Mouse (Mus musculus): ENCODE measurements at regions not wholly inside any gene's neighbourhood (a gene's known extent, or its start where the extent isn't known, plus 50 kb on each side); places are given as distances from the start of the nearest gene placed in this dataset.

DNA sequence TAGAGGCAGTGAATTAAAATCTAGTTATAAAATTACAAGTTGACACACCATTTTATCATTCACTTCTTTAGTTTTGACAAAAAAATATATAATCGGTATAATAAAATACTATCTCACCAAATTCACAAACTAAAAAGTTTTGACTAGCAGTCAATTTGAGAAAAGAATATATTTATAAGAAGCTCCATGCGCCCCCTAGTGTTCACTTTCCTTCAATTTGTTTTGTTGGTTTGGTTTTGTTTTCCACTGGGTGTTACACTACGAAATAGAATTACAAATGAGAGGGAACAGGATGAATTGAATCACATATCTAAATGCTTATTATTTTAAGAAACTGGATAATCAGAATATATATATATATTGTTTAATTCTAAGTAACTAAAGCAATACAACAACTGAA is 159.1 kb upstream of the B430218F22Rik start:
- dilution Hi-C loops (cut with MboI; ENCODE audit: extremely low pct_ligation_motif_present, extremely low pct_unique_long_range_greater_than_20kb, low sequenced_read_pairs) (no loop called here), in situ Hi-C loops (cut with MboI; ENCODE audit: low pct_ligation_motif_present, low pct_unique_long_range_greater_than_20kb, low sequenced_read_pairs) (no loop called here)
- H3K4me1 ChIP-seq (ENCODE audit: control insufficient read depth in 1 of 2, insufficient read depth in 2 of 2) = no peaks in the 10 kb centered on the region
- TF ChIP-seq RAD21 (IDR thresholded peaks at IDR 0.05; ENCODE audit: low read depth, low read length) = peak; percentile 46
- TF ChIP-seq CTCF (conservative IDR thresholded peaks at IDR 0.05 in 1 of 2, IDR thresholded peaks at IDR 0.05 in 1 of 2; ENCODE audit: low read depth in 2 of 2, low read length in 2 of 2) = peak in 1 of 2 experiments; percentile 66; a peak in 2 of 4 replicates
- TF ChIP-seq SMC3 (IDR thresholded peaks at IDR 0.05; ENCODE audit: low read depth, low read length) = peak; percentile 36
- no peak for TF ChIP-seq ZMIZ1 (IDR thresholded peaks at IDR 0.05; ENCODE audit: low read depth, low read length)
- DNase-seq (ENCODE audit: extremely low read depth) = peak; percentile 57
- no peaks in the 10 kb centered on the region for H3K27me3 ChIP-seq (replicated peaks)
- H3K79me2 ChIP-seq (replicated peaks; ENCODE audit: control insufficient read depth, extremely low read depth, insufficient read depth, poor library complexity, severe bottlenecking) = no peaks in the 10 kb centered on the region
- H3K36me3 ChIP-seq (replicated peaks in 1 of 2; ENCODE audit: control insufficient read depth in 1 of 2, insufficient read depth in 1 of 2, low read length in 1 of 2) = no peaks in the 10 kb centered on the region
- H3K4me2 ChIP-seq (ENCODE audit: insufficient read depth, low read depth, poor library complexity, severe bottlenecking) = no peak overlapping the region
- H3K9ac ChIP-seq (ENCODE audit: insufficient read depth, low read depth) = no peak overlapping the region
- no peak overlapping the region for H3K4me3 ChIP-seq (replicated peaks in 1 of 3; ENCODE audit: low read depth in 2 of 3, low read length in 2 of 3, poor library complexity in 1 of 3)
- no peaks in the 10 kb centered on the region for H3K9me3 ChIP-seq (replicated peaks; ENCODE audit: low read length)
- H3K27ac ChIP-seq (ENCODE audit: insufficient read depth, low read depth) = no peak overlapping the region

DNA sequence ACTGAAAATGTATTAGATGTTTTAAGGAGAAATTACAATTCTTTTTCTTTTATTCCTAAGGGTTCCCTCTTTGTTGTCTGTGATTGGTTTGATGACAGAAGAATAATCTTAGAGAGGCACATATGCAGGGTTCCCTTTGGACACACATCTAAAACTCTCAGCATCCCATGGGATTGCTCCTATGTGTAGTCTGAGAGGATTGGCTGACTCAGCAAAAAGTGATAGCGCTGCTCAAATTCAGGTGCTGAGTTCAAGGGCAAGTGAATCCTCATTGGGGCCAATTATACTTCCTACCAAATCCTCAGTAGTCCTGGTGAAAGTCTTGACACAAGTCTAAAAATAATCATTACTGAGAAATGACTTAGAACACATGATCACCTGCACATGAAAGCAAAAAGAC is 148.5 kb upstream of the B430218F22Rik start:
- Histone ChIP-seq H3K36me3 (replicated peaks in 1 of 2; ENCODE audit: control insufficient read depth in 1 of 2, insufficient read depth in 1 of 2, low read length in 1 of 2) (no peaks in the 10 kb centered on the region), H3K79me2 (replicated peaks; ENCODE audit: control insufficient read depth, extremely low read depth, insufficient read depth, poor library complexity, severe bottlenecking) (no peaks in the 10 kb centered on the region), H3K9ac (ENCODE audit: insufficient read depth, low read depth) (no peak overlapping the region), H3K4me3 (replicated peaks in 1 of 3; ENCODE audit: low read depth in 2 of 3, low read length in 2 of 3, poor library complexity in 1 of 3) (no peak overlapping the region), H3K4me2 (ENCODE audit: insufficient read depth, low read depth, poor library complexity, severe bottlenecking) (no peak overlapping the region), H3K27ac (ENCODE audit: insufficient read depth, low read depth) (no peak overlapping the region), H3K27me3 (replicated peaks) (no peaks in the 10 kb centered on the region), H3K4me1 (ENCODE audit: control insufficient read depth in 1 of 2, insufficient read depth in 2 of 2) (no peaks in the 10 kb centered on the region), H3K9me3 (replicated peaks; ENCODE audit: low read length) (no peaks in the 10 kb centered on the region)
- TF ChIP-seq SIN3A (IDR thresholded peaks at IDR 0.05; ENCODE audit: low read length) (no peak), MAFK (IDR thresholded peaks at IDR 0.05; ENCODE audit: insufficient replicate concordance, low read length) (peak; percentile 87)
- DNase-seq (ENCODE audit: extremely low read depth) = no peak
- in situ Hi-C loops (cut with MboI; ENCODE audit: low pct_ligation_motif_present, low pct_unique_long_range_greater_than_20kb, low sequenced_read_pairs) (no loop called here), dilution Hi-C loops (cut with MboI; ENCODE audit: extremely low pct_ligation_motif_present, extremely low pct_unique_long_range_greater_than_20kb, low sequenced_read_pairs) (no loop called here)

DNA sequence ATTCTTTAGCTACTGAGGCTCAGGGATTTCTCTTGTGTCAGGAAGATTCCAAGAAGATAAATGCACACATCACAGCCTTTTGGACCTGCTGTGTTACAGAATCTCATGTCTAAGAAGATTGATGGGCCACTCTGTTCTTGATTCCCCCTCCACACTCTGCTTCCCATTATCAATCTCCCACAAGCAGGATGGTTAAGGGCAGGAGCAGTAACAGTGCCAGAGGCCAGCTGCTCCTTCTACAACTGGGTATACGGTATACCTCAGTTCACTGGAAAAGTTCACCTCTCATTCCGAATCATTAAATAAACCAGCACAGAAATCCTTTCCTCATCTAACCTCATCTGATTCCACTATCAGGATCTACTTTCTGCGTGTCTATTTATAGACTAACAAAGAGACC is 141.8 kb upstream of the B430218F22Rik start:
- in situ Hi-C loops (cut with MboI; ENCODE audit: low pct_ligation_motif_present, low pct_unique_long_range_greater_than_20kb, low sequenced_read_pairs) (no loop called here), dilution Hi-C loops (cut with MboI; ENCODE audit: extremely low pct_ligation_motif_present, extremely low pct_unique_long_range_greater_than_20kb, low sequenced_read_pairs) (no loop called here)
- no peak for TF ChIP-seq POLR2AphosphoS2 (IDR thresholded peaks at IDR 0.05; ENCODE audit: low read depth, low read length)
- TF ChIP-seq RCOR1 (conservative IDR thresholded peaks at IDR 0.05; ENCODE audit: low read depth, low read length) = no peak
- no peak for TF ChIP-seq POLR2A (IDR thresholded peaks at IDR 0.05; ENCODE audit: low read depth, low read length)
- TF ChIP-seq USF2 (conservative IDR thresholded peaks at IDR 0.05; ENCODE audit: low read depth, low read length) = no peak
- TF ChIP-seq HCFC1 (IDR thresholded peaks at IDR 0.05; ENCODE audit: low read depth, low read length) = no peak
- no peak for TF ChIP-seq ZMIZ1 (IDR thresholded peaks at IDR 0.05; ENCODE audit: low read depth, low read length)
- TF ChIP-seq USF1 (IDR thresholded peaks at IDR 0.05; ENCODE audit: low read depth, low read length) = no peak
- no peak for TF ChIP-seq RAD21 (IDR thresholded peaks at IDR 0.05; ENCODE audit: low read depth, low read length)
- TF ChIP-seq MEF2A (IDR thresholded peaks at IDR 0.05; ENCODE audit: borderline replicate concordance, low read depth, low read length) = no peak
- TF ChIP-seq MXI1 (IDR thresholded peaks at IDR 0.05; ENCODE audit: low read depth, low read length) = no peak
- TF ChIP-seq NRF1 (IDR thresholded peaks at IDR 0.05; ENCODE audit: low read depth, low read length) = no peak
- TF ChIP-seq JUN (IDR thresholded peaks at IDR 0.05; ENCODE audit: insufficient read depth, low read depth, low read length) = no peak
- no peak for TF ChIP-seq CTCF (conservative IDR thresholded peaks at IDR 0.05 in 1 of 2, IDR thresholded peaks at IDR 0.05 in 1 of 2; ENCODE audit: low read depth in 2 of 2, low read length in 2 of 2)
- TF ChIP-seq JUND (conservative IDR thresholded peaks at IDR 0.05; ENCODE audit: low read depth, low read length) = no peak

More for the DNA sequence above, 141.8 kb upstream of the B430218F22Rik start:
- Histone ChIP-seq H3K9me3 (replicated peaks; ENCODE audit: low read length) (no peaks in the 10 kb centered on the region), H3K9ac (ENCODE audit: insufficient read depth, low read depth) (no peak overlapping the region), H3K4me1 (ENCODE audit: control insufficient read depth in 1 of 2, insufficient read depth in 2 of 2) (no peaks in the 10 kb centered on the region), H3K4me2 (ENCODE audit: insufficient read depth, low read depth, poor library complexity, severe bottlenecking) (no peak overlapping the region), H3K27me3 (replicated peaks) (no peaks in the 10 kb centered on the region), H3K36me3 (replicated peaks in 1 of 2; ENCODE audit: control insufficient read depth in 1 of 2, insufficient read depth in 1 of 2, low read length in 1 of 2) (no peaks in the 10 kb centered on the region), H3K27ac (ENCODE audit: insufficient read depth, low read depth) (no peak overlapping the region), H3K79me2 (replicated peaks; ENCODE audit: control insufficient read depth, extremely low read depth, insufficient read depth, poor library complexity, severe bottlenecking) (no peaks in the 10 kb centered on the region), H3K4me3 (replicated peaks in 1 of 3; ENCODE audit: low read depth in 2 of 3, low read length in 2 of 3, poor library complexity in 1 of 3) (no peak overlapping the region)
- no peak for DNase-seq (ENCODE audit: extremely low read depth)
